ENCODE assay signal across 8 mouse cellular contexts in the genomic region with DNA sequence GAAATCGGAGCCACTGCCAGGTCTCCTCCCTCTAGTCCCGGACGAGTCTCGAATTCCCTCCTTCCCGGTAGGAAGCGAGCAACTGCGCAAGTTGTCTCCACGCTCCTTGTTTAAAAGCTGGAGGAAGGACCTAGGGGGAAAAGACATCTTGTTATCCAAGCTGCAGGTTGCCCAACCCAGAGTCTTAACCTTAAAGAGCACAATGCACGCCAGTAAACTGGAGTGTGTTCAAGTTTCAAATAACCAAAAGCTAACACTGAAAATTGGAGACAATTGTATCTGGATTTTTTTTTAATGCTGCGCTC. TPM values are rescaled to one million over a fixed set of nuclear protein-coding genes. Genes with fewer than 3 reads are reported as not detected.
A peak's percentile ranks its signal among the peaks of the same experiment; 100 is the strongest.
DNase-seq lines count a peak whose midpoint lies in the region; ATAC-seq and TF ChIP-seq lines count a peak whose summit lies in the region.

No protein-coding gene starts in this region.

- H3K4me2 ChIP-seq in embryonic facial prominence, embryonic 14.5 days (ENCODE audit: low read depth, low read length), result peak overlapping the region; percentile 97
- H3K4me2 ChIP-seq in intestine, embryonic 16.5 days (ENCODE audit: low read depth, low read length), result peak overlapping the region; percentile 76
- peak overlapping the region; percentile 86 for H3K4me2 ChIP-seq in myocyte (ENCODE audit: low read depth)

- H3K4me3 ChIP-seq in embryonic facial prominence, embryonic 14.5 days (ENCODE audit: low read depth, low read length), result peak overlapping the region; percentile 73
- H3K4me3 ChIP-seq in intestine, embryonic 16.5 days (ENCODE audit: low read length), result peak overlapping the region; percentile 78
- peak overlapping the region; percentile 20 for H3K4me3 ChIP-seq in myocyte

- intact Hi-C loops in left cerebral cortex, postnatal 36 days (cut with DNase I), result no loop called here

- DNase-seq in left cerebral cortex, adult 11 months (ENCODE audit: low spot score), result peak; percentile 60
- no peak for DNase-seq in left cerebral cortex, postnatal 36 days (ENCODE audit: low spot score in 2 of 2)
- no peak for DNase-seq in embryonic facial prominence, embryonic 14.5 days (ENCODE audit: low spot score)
- no peak for DNase-seq in urinary bladder, postnatal 25 days (ENCODE audit: low spot score)
- no peak for DNase-seq in adrenal gland, adult 8-10 months
- no peak for DNase-seq in urinary bladder, postnatal 4 days (ENCODE audit: low spot score in 2 of 2)

- no peaks in the 10 kb centered on the region for H3K79me2 ChIP-seq in myocyte (ENCODE audit: control insufficient read depth, insufficient read depth)

- no peaks in the 10 kb centered on the region for H3K36me3 ChIP-seq in embryonic facial prominence, embryonic 14.5 days (ENCODE audit: control insufficient read depth, insufficient read depth, low read length)
- no peaks in the 10 kb centered on the region for H3K36me3 ChIP-seq in intestine, embryonic 16.5 days (ENCODE audit: control insufficient read depth, insufficient read depth, low read length)
- H3K36me3 ChIP-seq in myocyte (ENCODE audit: control insufficient read depth, insufficient read depth), result no peaks in the 10 kb centered on the region

- H3K9ac ChIP-seq in embryonic facial prominence, embryonic 14.5 days (ENCODE audit: low read depth, low read length), result peak overlapping the region; percentile 49
- H3K9ac ChIP-seq in intestine, embryonic 16.5 days (ENCODE audit: low read depth, low read length), result peak overlapping the region; percentile 54

- no peak for TF ChIP-seq POLR2A in myocyte (IDR thresholded peaks at IDR 0.05; ENCODE audit: insufficient read length, low read depth)

- no peaks in the 10 kb centered on the region for H3K9me3 ChIP-seq in embryonic facial prominence, embryonic 14.5 days (ENCODE audit: control insufficient read depth, low read length)
- no peaks in the 10 kb centered on the region for H3K9me3 ChIP-seq in intestine, embryonic 16.5 days (ENCODE audit: control insufficient read depth, low read length)

- H3K27me3 ChIP-seq in embryonic facial prominence, embryonic 14.5 days (replicated peaks; ENCODE audit: control insufficient read depth, insufficient read depth, low read length), result peaks cover 9% of the 10 kb centered on the region; the same call in 1 of the 2 replicates
- H3K27me3 ChIP-seq in intestine, embryonic 16.5 days (replicated peaks; ENCODE audit: control insufficient read depth, insufficient read depth, low read length), result no peaks in the 10 kb centered on the region
- peaks cover 8% of the 10 kb centered on the region for H3K27me3 ChIP-seq in myocyte (ENCODE audit: control insufficient read depth, insufficient read depth, insufficient read length)

- H3ac ChIP-seq in myocyte (ENCODE audit: control insufficient read depth, insufficient read length), result peak overlapping the region; percentile 22

- 3% methylated on average over 10 of the region's 10 CpGs for WGBS in embryonic facial prominence, embryonic 14.5 days
- 4% methylated on average over 10 of the region's 10 CpGs for WGBS in intestine, embryonic 16.5 days

- no peak for ATAC-seq in embryonic facial prominence, embryonic 14.5 days (ENCODE audit: low read depth)
- no peak for ATAC-seq in intestine, embryonic 16.5 days

- peak overlapping the region; percentile 85 for H3K27ac ChIP-seq in embryonic facial prominence, embryonic 14.5 days (replicated peaks; ENCODE audit: low read depth, low read length)
- H3K27ac ChIP-seq in intestine, embryonic 16.5 days (ENCODE audit: low read length), result peak overlapping the region; percentile 59; the same call in 1 of the 2 replicates

- peaks cover 16% of the 10 kb centered on the region for H3K4me1 ChIP-seq in embryonic facial prominence, embryonic 14.5 days (ENCODE audit: control insufficient read depth, insufficient read depth, low read length)
- peaks cover 8% of the 10 kb centered on the region for H3K4me1 ChIP-seq in intestine, embryonic 16.5 days (ENCODE audit: control insufficient read depth, insufficient read depth, low read length)

TF ChIP-seq in myocyte, 11 proteins besides CTCF, POLR2A, EP300 and RAD21:
- no peak for TF ChIP-seq REST (IDR thresholded peaks at IDR 0.05; ENCODE audit: insufficient read depth, insufficient read length)
- no peak for TF ChIP-seq MAX (IDR thresholded peaks at IDR 0.05; ENCODE audit: low read depth)
- no peak for TF ChIP-seq MYOG (IDR thresholded peaks at IDR 0.05; ENCODE audit: control insufficient read depth in 1 of 3, insufficient read depth in 1 of 3, insufficient read length in 2 of 3, low read depth in 2 of 3)
- TF ChIP-seq MYOD1 (IDR thresholded peaks at IDR 0.05; ENCODE audit: control insufficient read depth in 1 of 3, insufficient read length in 2 of 3, low read depth in 2 of 3), result no peak
- no peak for TF ChIP-seq POLR2AphosphoS2 (IDR thresholded peaks at IDR 0.05; ENCODE audit: insufficient read length, low read depth)
- TF ChIP-seq TCF12 (IDR thresholded peaks at IDR 0.05; ENCODE audit: insufficient read depth, poor library complexity, severe bottlenecking), result no peak
- TF ChIP-seq TCF3 (IDR thresholded peaks at IDR 0.05; ENCODE audit: insufficient read length, low read depth), result no peak
- TF ChIP-seq E2F4 (IDR thresholded peaks at IDR 0.05; ENCODE audit: insufficient read depth), result no peak
- no peak for TF ChIP-seq USF1 (IDR thresholded peaks at IDR 0.05; ENCODE audit: low read depth)
- no peak for TF ChIP-seq CEBPB (IDR thresholded peaks at IDR 0.05; ENCODE audit: insufficient read depth, poor library complexity, severe bottlenecking)
- TF ChIP-seq SRF (IDR thresholded peaks at IDR 0.05; ENCODE audit: control insufficient read depth, insufficient read length, low read depth), result no peak

RNA-seq across cellular contexts. Expression of gene Tbc1d8, which starts 0.3 kb away (rescaled TPM):
- total RNA-seq in left cerebral cortex, postnatal 36 days (2021), result 10 to 100 TPM; 16.9 to 19.3 TPM
- polyA plus RNA-seq in embryonic facial prominence, embryonic 14.5 days (2014; fragmentation: Nextera tagmentation; extraction: Ambion mirVana), result 11.5 and 13.1 TPM in 2 replicates
- polyA plus RNA-seq in intestine, embryonic 16.5 days (2015; fragmentation: Nextera tagmentation; extraction: Ambion mirVana), result 7.3 and 7.4 TPM in 2 replicates
- 5.8 TPM for polyA plus RNA-seq in myocyte (2012; fragmentation: generic; extraction: Trizol)
- 10 to 100 TPM in 2 of 4 experiments, 1 to 10 TPM in 2; 6.8 to 15.1 (median 11.5) TPM for total RNA-seq in adrenal gland, adult 8-10 months (2022)

RNA-seq across cellular contexts. Expression of gene Cnot11, which starts 55.9 kb away (rescaled TPM):
- total RNA-seq in left cerebral cortex, postnatal 36 days (2021), result 10 to 100 TPM; 24.8 to 25.9 TPM
- 21.1 and 23.6 TPM in 2 replicates for polyA plus RNA-seq in embryonic facial prominence, embryonic 14.5 days (2014; fragmentation: Nextera tagmentation; extraction: Ambion mirVana)
- 12.9 and 13.9 TPM in 2 replicates for polyA plus RNA-seq in intestine, embryonic 16.5 days (2015; fragmentation: Nextera tagmentation; extraction: Ambion mirVana)
- polyA plus RNA-seq in myocyte (2012; fragmentation: generic; extraction: Trizol), result 16.8 TPM
- total RNA-seq in adrenal gland, adult 8-10 months (2022), result 10 to 100 TPM; 20.6 to 25.8 (median 22.9) TPM

Comparison
In these comparisons a context has a peak if more than half of its experiments do, and no peak if none do; other contexts are left out.
1. H3K4me3 ChIP-seq: peak in every context shown above with its lines; median percentile 78 in intestine, embryonic 16.5 days; 73 in embryonic facial prominence, embryonic 14.5 days; 20 in myocyte.